Mouse (Mus musculus) testis, adult 2 months (tissue): ENCODE results near the gene Phldb3. TPM values are rescaled to one million over a fixed set of nuclear protein-coding genes. Genes with fewer than 3 reads are reported as not detected.

ENCODE experiments used
- H3K27ac ChIP-seq: fragments of 200-500 bp; 2 replicates; pipeline ENCODE4 v1.5.1; 2012; ENCODE audit warnings: low read depth, low read length; ENCODE audit not compliant: control insufficient read depth, insufficient read depth
- H3K27me3 ChIP-seq: fragments of 200-500 bp; 2 replicates; pipeline ENCODE4 v1.6.1; 2012; ENCODE audit warnings: mild to moderate bottlenecking, low read length, moderate library complexity; ENCODE audit not compliant: control insufficient read depth, insufficient read depth
- H3K36me3 ChIP-seq: fragments of 200-500 bp; 2 replicates; pipeline ENCODE4 v1.6.1; 2012; ENCODE audit warnings: mild to moderate bottlenecking, low read length; ENCODE audit not compliant: control insufficient read depth, insufficient read depth
- H3K4me1 ChIP-seq: fragments of 200-500 bp; 2 replicates; pipeline ENCODE4 v1.6.1; 2012; ENCODE audit warnings: low read length; ENCODE audit not compliant: control insufficient read depth, insufficient read depth
- H3K4me3 ChIP-seq: fragments of 200-500 bp; 2 replicates; pipeline ENCODE4 v1.5.1; 2012; ENCODE audit warnings: low read depth, mild to moderate bottlenecking, low read length, moderate library complexity, mixed read lengths; ENCODE audit not compliant: control insufficient read depth
- CTCF ChIP-seq: fragments of 200-500 bp; IDR thresholded peaks from 2 replicates; pipeline ENCODE4 v1.5.1; 2012; ENCODE audit warnings: low read depth, mild to moderate bottlenecking, inconsistent platforms, low read length, moderate library complexity; ENCODE audit not compliant: control insufficient read depth, insufficient read depth, insufficient replicate concordance
- POLR2A ChIP-seq: fragments of 200-500 bp; IDR thresholded peaks from 2 replicates; pipeline ENCODE4 v1.6.1; 2012; ENCODE audit warnings: low read depth, mild to moderate bottlenecking, inconsistent platforms, low read length, moderate library complexity; ENCODE audit not compliant: control insufficient read depth
- polyA plus RNA-seq: library from polyadenylated mRNA; depleted of rRNA; stranded (reverse); fragments of >200 nt; gene quantifications from 2 replicates; pipeline ENCODE4 v1.2.3, GENCODE M21; 2012

The Phldb3 gene
- polyA plus RNA-seq, 1 experiment, result 0.52 TPM

DNA sequence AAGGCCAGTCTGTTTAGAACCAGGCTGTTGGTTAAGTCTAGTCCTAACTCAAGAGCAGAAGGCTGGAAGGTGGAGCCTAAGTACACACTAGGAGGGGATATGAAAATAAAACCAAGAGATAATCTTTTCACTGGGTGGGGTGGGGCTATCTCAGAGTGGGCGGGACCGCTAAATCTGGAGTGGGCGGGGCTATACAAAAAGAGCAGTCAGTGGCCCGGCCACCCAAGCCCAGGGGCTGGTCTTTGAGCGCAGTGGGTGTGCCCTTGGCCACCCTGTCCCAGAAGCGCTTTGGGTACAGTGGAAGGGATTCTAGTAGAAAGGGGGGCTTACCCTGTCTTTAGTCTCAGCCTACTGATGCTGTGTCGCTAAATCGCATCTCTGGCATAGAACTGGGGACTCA is 23.7 kb upstream of the Phldb3 start:
- TF ChIP-seq POLR2A (no peak), CTCF (no peak)
- Histone ChIP-seq H3K36me3 (no peaks in the 10 kb centered on the region), H3K27me3 (no peaks in the 10 kb centered on the region), H3K4me1 (peaks cover 8% of the 10 kb centered on the region), H3K27ac (no peak overlapping the region), H3K4me3 (no peak overlapping the region)

DNA sequence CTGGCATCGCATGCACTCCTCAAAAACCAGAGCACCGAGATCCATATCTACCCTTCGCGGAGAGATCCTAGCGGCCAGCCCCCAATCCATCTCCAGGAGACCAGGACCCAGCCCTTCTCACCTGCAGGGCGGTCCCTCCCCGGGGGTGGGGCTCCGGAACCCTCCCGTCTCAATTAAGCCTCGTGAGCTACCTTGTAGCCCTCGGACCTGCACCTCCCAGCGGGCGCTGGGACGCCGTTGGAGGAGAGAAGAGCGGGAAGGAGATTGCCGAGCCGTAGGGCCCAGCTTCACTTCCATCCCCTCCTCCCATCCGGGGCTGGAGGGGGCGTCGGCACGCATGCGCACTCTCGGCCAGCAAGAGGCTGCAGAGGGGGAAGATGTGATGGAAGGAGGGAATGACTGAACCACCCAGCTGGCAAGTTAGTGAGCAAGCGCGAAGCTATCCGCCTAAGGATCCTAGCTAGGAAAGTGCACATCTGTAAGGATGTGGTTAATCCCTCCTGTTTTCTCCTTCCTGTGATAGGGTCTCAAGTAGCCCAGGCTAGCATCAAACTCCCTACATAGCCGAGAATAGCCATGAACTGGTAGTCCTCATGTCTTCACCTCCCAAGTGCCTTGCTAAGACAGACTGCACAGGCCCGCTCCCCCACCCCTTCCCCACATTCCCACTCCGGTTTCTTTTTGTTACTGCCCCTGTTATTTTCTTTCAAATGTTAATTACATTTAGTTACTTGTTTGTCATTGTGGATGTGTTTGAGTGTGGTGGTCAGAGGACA is 23.0 kb upstream of the Phldb3 start, which contains the start of the genes Ethe1 and Zfp575:
Gene Ethe1 (plus strand): TSS at position 214 of the 776 bp plus-strand sequence.
Gene Zfp575 (minus strand): TSS at position 312 of the 776 bp plus-strand sequence.
- Histone ChIP-seq H3K27me3 (no peaks in the 10 kb centered on the region), H3K36me3 (no peaks in the 10 kb centered on the region), H3K4me3 (peak within 1 kb of the TSS; percentile 36; the same call in 1 of the 2 replicates), H3K27ac (no peak within 1 kb of the TSS), H3K4me1 (peaks cover 8% of the 10 kb centered on the region)
- TF ChIP-seq POLR2A (no peak), CTCF (no peak)

DNA sequence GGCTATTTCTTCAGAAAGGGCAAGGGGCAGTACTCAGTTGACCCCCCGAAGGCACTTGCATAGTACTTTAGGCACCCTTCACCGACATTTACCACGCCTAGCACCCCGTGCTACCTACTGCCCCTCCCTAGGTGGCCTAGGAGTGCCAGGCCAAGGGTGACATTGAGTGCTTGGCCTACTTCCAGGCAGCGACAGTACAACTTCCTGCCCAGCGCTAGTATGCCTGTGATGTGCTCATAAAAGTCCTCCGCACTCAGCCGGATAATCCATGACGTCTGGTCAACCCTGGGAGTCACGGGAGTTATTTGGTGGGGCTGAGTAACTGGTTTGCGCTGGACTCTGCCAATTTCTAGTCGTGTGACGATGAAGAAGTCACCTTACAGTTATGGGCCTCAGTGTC is 22.2 kb upstream of the Phldb3 start:
- H3K36me3 ChIP-seq, result no peaks in the 10 kb centered on the region
- TF ChIP-seq CTCF (no peak), POLR2A (no peak)
- H3K27ac ChIP-seq, result no peak overlapping the region
- no peaks in the 10 kb centered on the region for H3K27me3 ChIP-seq
- no peak overlapping the region for H3K4me3 ChIP-seq
- H3K4me1 ChIP-seq, result peaks cover 8% of the 10 kb centered on the region

DNA sequence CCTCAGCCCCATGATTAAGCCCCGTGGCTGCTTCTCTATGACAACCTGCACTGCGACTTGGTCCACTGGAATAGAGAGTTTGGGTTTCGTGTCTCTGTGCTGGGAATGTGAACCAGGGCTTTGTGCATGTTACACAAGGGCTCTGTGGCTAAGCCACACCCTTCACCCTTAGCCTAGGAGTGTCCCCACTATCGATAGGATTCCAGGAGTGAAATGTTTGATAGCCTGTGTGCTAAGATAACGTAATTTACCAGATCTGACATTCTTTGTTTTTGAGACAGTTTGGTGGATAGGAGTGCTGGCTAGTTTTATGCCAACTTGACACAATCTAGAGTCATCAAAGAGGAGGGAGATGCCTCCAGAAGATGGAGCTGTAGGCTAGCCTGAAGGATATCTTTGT is 18.8 kb upstream of the Phldb3 start:
- H3K27me3 ChIP-seq, result no peaks in the 10 kb centered on the region; the same call in 1 of the 2 replicates
- no peak overlapping the region for H3K27ac ChIP-seq
- TF ChIP-seq CTCF (no peak), POLR2A (no peak)
- H3K4me3 ChIP-seq, result no peak overlapping the region
- H3K36me3 ChIP-seq, result no peaks in the 10 kb centered on the region
- H3K4me1 ChIP-seq, result peaks cover 14% of the 10 kb centered on the region

DNA sequence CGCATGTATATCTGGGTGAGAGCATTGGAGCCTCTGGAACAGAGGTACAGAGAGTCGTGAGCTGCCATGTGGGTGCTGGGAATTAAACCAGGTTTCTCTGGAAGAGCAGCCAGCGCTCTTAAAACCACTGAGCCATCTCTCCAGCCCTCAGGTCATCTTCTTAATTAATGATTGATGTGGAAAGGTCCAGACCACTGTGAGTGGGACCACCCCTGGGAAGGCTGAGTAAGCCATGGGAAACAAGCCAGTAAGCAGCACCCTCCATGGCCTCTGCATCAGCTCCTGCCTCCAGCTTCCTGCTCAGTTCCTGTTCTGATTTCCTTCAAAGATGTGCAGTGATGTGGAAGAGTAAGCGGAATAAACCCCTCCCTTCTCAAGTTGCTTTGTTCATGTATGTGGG is 18.4 kb upstream of the Phldb3 start:
- Histone ChIP-seq H3K36me3 (no peaks in the 10 kb centered on the region), H3K4me1 (peaks cover 14% of the 10 kb centered on the region), H3K27ac (no peak overlapping the region), H3K27me3 (no peaks in the 10 kb centered on the region; the same call in 1 of the 2 replicates), H3K4me3 (no peak overlapping the region)
- TF ChIP-seq CTCF (no peak), POLR2A (no peak)

DNA sequence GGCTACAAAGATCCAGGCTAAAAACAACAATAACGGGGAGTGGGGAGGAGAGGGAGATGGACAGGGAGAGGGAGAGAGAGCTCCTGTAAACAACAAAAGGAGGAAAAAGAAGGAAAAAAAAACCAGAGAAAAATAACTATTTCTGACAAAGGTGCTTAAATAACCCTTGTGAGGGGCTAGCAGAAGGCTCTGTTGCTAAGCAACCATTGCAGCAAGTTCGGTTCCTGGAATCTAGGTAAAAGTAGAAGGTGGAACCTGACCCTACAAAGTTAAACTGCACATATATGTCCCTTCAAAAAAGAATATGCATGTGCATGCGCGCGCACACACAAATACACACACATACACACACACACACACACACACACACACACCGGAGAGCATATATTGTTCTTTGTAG is 17.8 kb upstream of the Phldb3 start:
- H3K4me1 ChIP-seq, result peaks cover 11% of the 10 kb centered on the region
- no peak overlapping the region for H3K27ac ChIP-seq
- H3K36me3 ChIP-seq, result no peaks in the 10 kb centered on the region
- H3K4me3 ChIP-seq, result no peak overlapping the region
- TF ChIP-seq POLR2A (no peak), CTCF (no peak)
- no peaks in the 10 kb centered on the region; the same call in 1 of the 2 replicates for H3K27me3 ChIP-seq

DNA sequence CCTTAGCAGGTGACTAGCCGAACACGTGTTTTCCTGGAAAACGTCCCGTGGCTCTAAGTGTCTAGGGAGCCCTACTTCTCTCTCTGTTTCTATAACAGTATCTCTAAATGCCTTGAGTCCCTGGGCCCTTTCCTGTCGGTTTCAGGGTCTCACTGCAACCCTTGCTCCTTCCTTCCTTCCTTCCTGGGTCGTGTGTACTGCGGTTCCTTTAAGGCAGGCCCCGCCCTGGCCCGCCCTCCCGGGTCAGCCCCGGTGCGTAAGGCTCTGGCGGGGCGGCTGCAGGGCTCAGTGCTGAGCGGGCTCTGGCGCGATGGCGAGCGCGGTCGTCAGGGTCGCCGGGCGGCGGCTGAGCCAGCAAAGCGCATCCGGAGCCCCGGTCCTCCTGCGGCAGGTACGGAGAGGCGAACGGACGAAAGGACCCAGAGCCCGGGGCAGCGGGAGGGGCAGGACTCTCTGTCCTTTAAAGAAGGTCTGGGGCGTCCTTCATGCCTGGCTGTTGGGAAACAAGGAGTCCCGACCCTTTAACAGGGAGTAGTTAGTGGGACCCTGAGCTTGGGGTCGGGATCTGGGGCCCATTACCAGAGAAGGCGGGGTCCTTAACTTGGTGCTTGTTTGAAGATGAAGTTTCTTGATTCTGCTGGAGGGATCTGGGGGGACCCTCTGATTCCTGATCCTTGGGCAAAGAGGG is 16.8 kb upstream of the Phldb3 start:
- Histone ChIP-seq H3K27me3 (no peaks in the 10 kb centered on the region; the same call in 1 of the 2 replicates), H3K27ac (no peak overlapping the region), H3K4me3 (peak overlapping the region; percentile 79), H3K36me3 (no peaks in the 10 kb centered on the region), H3K4me1 (peaks cover 11% of the 10 kb centered on the region)
- no peak for TF ChIP-seq POLR2A
- no peak for TF ChIP-seq CTCF
